Mouse (Mus musculus): Measurements from ENCODE around the gene D5Ertd579e.

Gene D5Ertd579e

GRCm38 (mm10) chr5:36567627-36568026, 128.2 kb downstream of the D5Ertd579e start:
- no peak for DNase-seq

GRCm38 (mm10) chr5:36564530-36564929, 131.3 kb downstream of the D5Ertd579e start:
- no peak for DNase-seq

- no peak for DNase-seq
Measured at GRCm38 (mm10) chr5:36563741-36564140, 132.1 kb downstream of the D5Ertd579e start.

- no peak for DNase-seq
Measured at GRCm38 (mm10) chr5:36562791-36563445, 132.9 kb downstream of the D5Ertd579e start.

GRCm38 (mm10) chr5:36561509-36561908, 134.3 kb downstream of the D5Ertd579e start:
- no peak for DNase-seq

GRCm38 (mm10) chr5:36560490-36560889, 135.3 kb downstream of the D5Ertd579e start:
- no peak for DNase-seq

GRCm38 (mm10) chr5:36559510-36560235, 136.2 kb downstream of the D5Ertd579e start:
- no peak for DNase-seq

- no peak for DNase-seq
Measured at GRCm38 (mm10) chr5:36559106-36559505, 136.7 kb downstream of the D5Ertd579e start.

GRCm38 (mm10) chr5:36558526-36558925, 137.3 kb downstream of the D5Ertd579e start:
- no peak for DNase-seq

- DNase-seq: no peak
Measured at GRCm38 (mm10) chr5:36557584-36558308, 138.1 kb downstream of the D5Ertd579e start.

GRCm38 (mm10) chr5:36556906-36557305, 138.9 kb downstream of the D5Ertd579e start:
- no peak for DNase-seq

GRCm38 (mm10) chr5:36556289-36556688, 139.5 kb downstream of the D5Ertd579e start:
- no peak for DNase-seq

GRCm38 (mm10) chr5:36554496-36554895, 141.3 kb downstream of the D5Ertd579e start:
- no peak for DNase-seq

- no peak for DNase-seq
Measured at GRCm38 (mm10) chr5:36553886-36554285, 141.9 kb downstream of the D5Ertd579e start.

GRCm38 (mm10) chr5:36553056-36553606, 142.7 kb downstream of the D5Ertd579e start:
- DNase-seq: no peak

GRCm38 (mm10) chr5:36552391-36552790, 143.4 kb downstream of the D5Ertd579e start:
- no peak for DNase-seq
